Mouse (Mus musculus) NIH3T3 (cell line): ENCODE results near the gene Hyal2.
A peak's percentile ranks its signal among the peaks of the same experiment; 100 is the strongest.

Experiments used
- DNase-seq: peaks from one replicate; pipeline ENCODE4 v3.0.0-alpha.2; 2012; ENCODE audit warnings: low read depth

Gene Hyal2

DNA sequence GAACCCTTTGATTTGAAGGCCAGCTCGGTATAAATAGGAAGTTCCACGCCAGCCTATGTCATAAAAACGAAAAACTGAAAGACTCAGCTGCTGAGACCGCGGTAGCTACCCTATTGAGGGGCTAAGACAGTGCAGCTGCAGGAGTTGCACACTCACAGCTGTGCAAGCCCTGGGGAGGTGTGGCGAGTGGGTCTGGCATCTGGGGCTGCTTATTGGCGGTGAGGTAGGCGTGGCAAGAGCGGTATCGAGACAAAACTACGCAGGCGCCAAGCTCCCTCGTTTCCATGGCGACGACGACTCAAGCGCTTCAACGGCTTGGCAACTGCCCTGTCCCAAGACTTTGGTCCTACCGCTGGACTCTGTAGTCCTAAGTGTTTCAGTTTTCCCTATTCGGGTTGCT, 20.7 kb upstream of the Hyal2 start, which contains the start of gene Zmynd10:
Zmynd10 (plus strand) TSS at position 273 of the 400 bp plus-strand sequence.
- peak; percentile 92 for DNase-seq

DNA sequence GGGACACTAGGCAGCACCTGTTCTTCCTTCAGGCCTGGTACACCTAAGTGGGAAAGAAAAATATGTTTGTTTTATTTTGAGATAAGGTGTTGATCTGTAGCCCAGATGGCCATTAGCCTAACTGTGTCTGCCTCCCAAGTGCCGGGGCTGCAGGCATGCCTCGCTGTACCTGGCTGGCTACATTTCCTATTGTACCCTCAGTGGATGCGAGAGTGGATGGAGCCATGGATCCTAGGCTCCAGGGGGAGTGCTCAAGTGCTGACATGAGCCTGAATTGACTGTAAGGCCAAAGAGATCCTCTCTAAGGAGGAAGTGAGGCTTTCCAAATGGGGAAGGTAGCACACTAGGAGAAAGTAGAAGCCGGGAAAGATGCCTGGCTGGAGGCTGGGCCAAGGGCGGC, 19.8 kb upstream of the Hyal2 start:
- DNase-seq = no peak

DNA sequence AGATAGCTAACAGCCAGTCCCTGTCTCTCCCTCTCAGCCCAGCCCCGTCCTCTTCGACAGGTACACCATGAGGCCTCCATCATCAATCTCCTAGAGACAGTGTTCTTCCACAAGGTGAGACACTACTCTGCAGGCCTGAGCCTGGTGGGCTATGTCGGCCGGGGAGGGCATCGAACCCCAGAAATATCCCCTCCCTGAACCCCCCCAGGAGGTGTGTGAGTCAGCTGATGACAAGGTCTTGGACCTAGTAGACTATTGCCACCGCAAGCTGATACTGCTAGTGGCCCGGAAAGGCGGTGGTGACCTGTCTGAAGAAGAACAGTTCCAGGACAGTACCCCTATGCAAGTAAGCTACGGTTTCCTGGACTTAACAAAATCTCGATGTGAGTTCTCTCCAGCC, 18.9 kb upstream of the Hyal2 start:
- no peak for DNase-seq

DNA sequence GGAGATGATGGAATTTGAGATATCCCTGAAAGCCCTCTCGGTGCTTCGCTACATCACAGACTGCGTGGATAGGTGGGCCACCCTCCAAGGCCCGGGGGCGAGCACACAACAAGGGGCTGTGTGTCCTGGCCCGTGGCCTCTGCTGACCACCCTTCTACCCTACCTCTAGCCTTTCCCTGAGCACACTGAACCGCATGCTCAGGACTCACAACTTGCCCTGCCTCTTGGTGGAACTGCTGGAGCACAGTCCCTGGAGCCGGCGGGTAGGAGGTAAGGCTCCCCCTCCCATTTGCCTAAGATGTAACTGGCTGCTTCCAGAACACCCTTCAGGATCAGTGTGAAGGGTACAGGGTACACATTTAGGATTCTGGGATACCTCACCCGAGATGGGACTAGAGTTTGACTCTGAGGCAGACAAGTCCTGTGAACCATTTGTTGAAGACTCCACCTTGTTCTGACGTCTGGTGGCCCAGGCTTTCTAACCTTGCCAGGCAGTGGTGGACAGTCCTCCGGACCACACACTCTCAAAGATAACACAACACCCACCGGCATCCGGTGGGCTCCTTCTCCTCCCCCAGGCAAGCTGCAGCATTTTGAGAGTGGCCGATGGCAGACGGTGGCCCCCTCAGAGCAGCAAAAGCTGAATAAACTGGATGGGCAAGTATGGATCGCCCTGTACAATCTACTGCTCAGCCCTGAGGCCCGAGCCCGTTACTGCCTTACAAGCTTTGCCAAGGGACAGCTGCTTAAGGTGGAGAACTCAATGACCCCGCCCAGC, 18.3 kb upstream of the Hyal2 start:
- no peak for DNase-seq

DNA sequence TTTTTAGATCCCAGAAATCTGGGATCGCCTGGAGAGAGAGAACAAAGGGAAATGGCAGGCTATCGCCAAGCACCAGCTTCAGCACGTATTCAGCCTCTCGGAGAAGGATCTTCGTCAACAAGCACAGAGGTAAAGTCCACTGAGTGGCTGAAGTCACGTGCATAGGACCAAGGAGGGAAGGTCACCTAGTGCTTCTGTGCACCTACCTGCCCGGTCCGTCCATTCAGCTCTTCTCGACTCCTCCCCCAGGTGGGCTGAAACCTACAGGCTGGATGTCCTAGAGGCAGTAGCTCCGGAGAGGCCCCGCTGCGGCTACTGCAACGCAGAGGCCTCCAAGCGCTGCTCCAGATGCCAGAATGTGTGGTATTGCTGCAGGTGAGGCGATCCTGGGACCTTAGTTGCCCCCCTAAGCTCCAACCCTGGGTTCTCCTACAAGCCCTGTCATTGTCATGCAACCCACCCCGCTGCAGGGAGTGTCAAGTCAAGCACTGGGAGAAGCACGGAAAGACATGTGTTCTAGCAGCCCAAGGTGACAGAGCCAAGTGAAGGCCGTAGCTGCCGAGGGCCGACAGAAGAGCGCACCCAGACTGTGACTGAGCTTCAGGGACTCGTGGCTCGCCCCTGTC, 17.1 kb upstream of the Hyal2 start:
- no peak for DNase-seq

DNA sequence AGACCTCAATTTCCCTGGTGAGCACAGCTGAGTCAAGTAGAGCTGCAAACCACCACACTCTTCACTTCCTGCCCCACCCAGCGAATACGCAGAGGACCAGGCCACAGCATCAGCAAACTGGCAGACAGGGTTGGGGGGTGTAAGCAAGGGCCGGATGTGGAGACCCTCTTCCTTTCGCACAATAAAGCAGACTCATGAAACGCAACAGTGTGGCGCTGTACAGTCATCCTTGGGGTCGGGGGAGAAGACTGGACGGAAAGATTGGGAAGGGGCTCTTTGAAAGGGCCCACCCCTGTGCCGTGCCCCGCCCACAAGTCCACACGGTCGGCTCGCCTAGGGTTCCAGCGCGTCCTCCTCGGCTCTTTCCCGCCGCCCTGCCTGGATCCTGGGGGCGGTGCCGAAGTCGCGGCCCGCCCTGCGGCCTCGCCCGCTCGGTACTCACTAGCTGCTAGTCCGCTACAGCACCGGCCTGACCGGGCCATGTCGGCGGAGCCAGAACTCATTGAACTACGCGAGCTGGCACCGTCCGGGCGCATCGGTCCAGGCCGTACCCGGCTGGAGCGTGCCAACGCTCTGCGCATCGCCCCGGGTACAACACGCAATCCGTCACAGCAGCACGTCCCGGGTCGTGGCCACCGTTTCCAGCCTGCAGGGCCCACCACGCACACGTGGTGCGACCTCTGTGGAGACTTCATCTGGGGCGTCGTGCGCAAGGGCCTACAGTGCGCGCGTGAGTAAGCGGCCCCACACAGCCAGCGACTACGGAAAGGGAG, 16.4 kb upstream of the Hyal2 start, which contains the start of gene Rassf1:
Rassf1 (plus strand) TSS at position 439 of the 773 bp plus-strand sequence.
- peak; percentile 85 for DNase-seq

DNA sequence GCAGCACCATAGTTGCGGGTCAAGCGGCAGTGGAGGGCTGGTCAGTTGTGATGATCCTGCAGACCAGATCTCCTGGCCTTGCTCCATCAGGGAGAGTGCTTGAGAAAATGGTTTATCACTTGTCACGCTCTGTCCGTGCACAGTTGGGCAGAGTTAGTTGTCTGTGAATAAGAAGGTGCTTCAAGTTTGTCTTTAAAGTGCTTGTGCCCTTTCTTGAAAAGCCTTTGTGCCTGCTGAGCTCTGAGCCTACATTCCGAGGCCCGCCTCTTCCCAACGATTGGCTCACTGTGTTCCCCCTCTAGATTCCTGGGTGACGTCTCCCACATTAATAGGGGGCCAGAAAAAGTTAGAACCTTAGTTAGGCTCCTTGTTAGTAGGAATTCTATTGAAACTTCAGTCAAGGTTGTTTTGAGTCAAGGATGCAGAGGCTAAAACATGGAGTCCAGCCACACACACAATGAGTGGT, 15.8 kb upstream of the Hyal2 start:
- peak; percentile 57 for DNase-seq

DNA sequence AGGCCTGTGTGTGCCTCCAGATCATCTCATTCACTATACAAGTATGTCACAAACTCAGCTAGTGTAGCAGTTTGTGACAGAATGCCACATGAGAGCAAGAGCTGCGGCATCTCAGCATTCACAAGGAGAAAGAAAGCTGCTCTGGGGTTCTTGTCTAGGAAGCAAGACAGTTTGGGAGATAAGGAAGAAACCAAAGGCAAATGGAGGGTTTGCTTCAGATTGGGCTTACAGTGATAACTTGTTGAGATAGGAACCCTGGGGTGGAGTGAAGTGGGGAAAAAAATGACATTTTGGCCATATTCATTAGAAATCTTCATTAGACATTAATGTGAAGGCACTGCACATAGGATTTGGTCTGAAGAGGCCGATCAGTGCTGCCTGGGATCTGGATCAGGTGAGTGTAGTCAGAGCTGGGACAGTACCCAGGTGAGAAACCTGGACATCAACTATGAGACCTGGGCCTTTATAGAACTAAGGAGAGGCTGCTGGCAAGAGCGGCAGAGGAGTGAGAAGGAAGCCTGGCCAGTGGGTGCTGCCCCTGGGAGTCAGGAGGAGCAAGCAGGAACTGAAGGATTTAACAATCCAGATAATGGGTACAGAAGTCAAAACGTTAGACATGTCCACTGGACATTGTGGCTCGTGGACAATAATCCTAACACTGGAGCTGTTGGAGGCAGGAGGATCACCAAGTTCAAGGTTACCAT, 14.9 kb upstream of the Hyal2 start:
- DNase-seq = no peak

DNA sequence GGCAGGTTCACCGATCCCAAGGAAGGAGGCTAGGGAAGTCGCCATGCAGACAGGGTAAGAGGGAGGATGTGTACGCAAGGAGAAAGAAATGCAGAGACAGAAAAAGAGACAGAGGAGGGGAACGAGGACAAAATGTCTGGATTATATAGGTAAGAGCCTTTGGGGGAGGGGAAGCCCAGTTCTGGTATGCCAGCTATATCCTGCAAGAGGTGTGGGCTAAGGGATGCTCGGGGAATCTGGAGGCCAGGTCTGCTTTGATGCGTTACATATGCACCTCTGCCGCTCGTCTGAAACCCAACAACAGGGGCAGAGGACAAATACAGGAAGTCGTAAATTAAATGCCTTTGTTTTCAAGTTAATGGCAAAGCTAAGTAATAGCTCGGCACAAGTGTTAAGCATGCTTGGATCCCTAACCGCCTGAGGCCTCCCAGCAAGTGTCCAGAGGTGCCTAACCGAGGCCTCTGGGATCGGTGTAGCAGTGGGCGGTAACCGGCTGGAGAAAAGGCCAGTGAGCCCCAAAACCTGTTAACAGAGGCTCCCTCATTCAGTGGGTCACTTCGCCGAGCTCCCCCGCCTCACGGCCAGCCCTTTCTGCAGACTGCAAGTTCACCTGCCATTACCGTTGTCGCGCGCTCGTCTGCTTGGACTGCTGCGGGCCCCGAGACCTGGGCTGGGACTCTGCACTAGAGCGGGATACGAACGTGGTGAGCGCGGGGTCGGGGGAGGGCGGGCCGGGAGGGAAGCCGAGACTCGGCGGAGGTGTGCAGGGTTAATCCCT, 14.0 kb upstream of the Hyal2 start:
- DNase-seq = peak; percentile 7

DNA sequence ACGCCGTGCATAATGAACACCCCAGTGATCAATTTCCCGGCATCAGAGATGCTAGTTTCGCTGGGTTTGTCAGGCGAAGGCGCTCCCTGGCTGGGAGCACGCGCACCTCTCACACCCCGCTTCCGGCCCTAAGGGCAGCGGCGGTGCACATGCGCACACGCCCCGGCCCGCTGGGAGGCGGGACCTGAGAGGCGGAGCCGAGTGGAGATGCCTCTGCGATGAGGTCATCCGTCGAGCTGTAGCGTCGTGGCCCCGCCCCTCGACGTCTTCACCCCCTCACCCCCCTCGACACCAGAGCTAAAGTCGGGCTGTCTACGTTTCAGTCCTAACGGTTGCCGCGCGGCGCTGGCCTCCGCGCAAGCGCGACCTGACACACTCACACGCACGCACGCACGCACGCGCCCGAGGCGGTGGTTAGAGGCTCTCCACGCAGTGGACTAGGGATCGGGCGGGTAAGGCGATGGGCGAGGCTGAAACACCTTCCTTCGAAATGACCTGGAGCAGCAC, 13.4 kb upstream of the Hyal2 start:
- DNase-seq = peak; percentile 99

DNA sequence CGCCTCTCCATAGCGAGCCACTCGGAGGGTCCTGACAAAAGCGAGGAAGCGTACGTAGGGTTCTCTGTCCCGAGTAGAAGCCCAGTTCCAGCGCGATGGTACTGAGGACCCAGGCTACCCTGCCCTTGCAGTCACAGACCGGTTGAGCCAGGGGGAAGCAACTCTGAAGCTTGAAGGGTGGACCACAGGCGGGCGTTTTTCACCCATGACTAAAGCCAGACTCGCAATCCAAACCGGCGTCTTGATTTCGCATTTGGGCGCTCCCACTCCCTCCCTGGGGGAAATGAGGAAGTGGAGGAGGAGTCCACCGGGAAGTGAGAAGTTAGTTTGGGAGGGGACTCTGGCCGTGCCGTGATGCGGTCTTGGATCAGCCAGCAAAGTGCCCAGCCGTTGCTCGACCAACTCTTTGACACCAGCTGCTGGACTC, 12.7 kb upstream of the Hyal2 start:
- DNase-seq = peak; percentile 82

DNA sequence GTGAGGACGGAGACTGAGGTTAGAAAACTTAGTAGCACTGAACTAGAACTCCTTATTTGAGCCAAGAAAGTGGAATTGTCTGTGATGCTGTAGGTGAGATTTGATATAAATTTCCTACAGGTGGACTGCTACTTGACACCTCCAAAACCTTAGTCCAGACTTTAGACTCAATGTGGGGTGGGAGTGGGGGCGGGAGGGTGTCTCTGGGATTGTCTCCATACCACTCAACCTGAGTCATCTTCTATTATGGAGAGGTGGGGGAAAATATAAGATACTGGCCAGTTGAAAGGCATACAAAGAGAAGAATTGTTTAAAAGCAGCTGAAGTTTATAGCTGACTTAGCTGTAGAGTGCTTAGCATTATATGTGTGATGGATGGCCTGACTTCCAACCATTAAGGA, 12.0 kb upstream of the Hyal2 start:
- peak; percentile 63 for DNase-seq

DNA sequence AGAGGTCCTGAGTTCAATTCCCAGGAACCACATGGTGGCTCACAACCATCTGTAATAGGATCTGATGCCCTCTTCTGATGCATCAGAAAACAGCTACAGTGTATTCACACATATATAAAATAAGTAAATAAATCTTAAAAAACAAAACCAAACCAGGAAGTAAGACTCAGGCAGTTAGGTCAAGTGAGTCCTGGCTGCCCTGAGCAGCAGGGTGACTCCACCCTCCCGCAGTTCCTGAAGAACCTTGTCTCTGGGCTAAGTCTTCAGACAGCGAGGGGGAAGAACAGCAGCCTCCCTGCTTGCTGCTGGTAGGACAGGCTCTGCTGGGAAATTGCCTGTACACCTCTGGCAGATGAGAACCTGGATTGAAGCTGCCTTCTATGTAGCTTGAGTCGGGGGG, 11.4 kb upstream of the Hyal2 start:
- peak; percentile 4 for DNase-seq

DNA sequence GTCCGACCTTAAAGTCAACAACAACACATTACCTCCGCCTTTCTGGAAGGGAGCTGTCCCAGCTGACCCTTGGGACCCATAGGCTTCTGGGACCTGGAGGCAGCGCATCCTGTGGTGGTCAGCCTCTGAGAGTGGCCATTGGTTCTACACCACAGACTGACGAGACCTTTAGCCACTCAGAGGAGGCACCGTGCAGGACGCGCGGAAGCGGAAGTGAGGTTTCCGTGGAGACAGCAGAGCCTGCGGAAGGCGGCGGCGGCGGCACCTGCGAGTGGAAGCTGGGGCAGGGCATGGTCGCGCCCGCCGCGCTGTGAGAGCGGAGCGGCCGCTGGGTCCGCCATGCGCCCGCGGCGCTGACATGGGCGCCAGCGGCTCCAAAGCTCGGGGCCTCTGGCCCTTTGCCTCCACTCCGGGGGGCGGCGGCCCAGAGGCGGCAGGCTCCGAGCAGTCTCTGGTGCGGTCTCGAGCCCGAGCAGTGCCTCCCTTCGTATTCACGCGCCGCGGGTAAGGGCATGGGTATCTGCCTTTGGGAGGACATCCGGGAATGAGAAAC, 4.6 kb upstream of the Hyal2 start, which contains the start of gene Tusc2:
Tusc2 (plus strand) TSS at position 227 of the 553 bp plus-strand sequence.
- DNase-seq = peak; percentile 92

DNA sequence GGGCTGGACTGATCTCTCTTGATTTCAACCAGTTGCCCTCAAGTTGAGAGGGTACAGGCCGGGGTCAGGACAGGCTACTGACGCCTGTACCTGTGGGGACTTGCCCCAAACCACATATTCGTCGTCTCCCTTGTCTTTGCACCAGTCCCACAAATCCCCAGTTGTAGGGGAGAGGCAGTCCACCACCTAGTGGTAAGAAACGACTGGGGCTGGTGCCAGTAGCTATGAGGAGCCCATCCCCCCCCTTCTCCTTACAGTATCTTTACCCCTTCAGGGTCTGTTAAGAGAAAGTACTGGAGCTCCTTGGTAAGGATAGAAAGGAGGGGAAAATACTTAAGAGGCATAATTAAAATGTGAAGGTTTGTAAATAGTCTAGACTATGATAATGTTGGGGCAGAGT, 2.2 kb upstream of the Hyal2 start:
- peak; percentile 38 for DNase-seq

DNA sequence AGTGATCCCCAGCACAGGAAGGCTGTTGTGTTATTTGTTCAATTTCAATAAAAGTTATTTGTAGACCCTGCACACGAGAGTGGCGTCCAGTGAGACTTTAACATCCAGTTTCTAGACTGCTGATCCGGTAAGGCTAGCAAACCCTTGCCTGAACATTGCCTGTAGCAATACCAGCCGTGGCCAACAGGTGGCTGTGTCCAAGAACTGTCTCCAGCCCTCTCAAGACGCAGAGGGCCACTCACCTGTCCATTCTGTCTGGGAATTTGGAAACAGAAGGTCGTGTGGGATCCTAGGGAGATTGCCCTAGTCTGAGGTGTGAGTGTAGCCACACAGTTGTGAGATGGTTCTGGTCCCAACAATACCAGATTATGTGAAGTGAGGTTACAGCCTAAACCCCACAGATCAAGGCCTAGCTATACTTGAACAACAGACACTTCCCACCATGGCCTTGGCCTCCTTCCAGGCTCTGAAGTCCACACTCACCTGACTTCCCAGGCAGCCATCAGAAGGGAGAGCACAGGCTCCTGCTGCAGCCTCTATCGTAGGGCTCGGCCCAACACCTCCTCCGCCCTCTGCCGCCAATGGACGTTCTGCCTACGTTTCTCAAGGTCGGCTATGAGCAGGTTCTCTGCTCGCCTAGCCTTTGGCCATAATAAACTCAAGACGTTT, 1.6 kb upstream of the Hyal2 start:
- DNase-seq = peak; percentile 85

DNA sequence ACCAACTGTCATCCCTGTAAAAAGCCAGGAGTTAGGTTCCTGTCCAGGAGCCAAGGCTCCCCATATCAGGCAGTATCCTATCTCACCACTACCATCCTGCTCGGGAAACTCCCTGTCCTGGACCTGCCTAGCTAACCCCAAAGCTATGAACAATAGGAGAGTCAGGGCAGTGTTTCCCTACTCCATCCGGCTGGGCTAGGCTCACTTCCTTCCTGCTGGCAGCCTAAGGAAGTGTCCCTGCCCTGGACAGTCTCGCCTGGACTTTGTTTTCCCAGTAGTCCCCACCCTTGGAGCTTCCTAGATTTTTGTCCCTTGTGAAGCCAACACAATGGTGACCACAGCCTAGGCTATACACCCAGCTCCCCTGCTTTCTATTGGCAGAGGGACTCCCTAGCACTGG, 890 bp upstream of the Hyal2 start:
- no peak for DNase-seq

DNA sequence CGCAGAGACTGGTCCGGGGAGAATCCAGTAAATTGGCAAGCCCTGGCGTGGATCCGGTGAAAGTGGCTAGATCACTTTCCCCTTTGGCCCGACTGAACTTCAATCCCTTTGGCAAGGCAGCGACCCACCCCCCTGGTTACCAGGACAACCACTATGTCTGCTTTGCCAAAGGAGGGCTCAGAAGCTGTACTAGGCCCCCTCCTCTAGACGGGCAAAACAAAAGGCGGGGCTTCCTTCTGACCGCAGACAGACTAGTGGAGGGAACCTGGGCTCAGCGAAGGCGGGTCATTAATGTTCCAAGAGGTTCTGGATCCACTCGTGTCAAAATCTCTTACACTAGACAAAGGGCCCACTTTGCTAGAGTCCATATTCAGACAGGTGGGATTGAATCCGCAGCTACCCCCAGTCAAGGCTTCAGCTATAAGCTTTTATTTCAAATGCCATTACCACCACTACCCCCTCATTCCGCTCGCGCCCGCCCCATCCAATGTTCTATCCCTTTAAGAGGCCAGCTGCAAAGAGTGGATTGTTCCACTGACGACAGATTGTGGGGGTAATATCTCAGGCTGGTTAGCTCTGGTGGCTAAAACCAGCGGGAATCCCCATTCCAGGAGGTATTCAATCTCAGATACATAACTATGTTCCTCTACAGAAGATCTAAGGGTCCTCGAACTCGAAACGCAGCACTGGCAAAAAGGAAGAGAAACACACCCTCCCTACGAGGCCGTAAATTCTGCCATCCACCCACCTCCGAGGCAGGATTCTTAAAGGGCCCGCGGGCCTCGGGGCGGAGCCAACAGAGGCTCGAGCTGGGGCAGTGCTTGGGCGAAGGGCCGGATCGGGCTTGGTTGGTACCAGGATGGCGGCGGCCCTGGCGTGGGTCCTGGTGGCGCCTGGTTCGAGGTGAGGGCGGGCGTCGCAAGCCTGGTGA, 851 bp downstream of the Hyal2 start:
- peak; percentile 90 for DNase-seq

DNA sequence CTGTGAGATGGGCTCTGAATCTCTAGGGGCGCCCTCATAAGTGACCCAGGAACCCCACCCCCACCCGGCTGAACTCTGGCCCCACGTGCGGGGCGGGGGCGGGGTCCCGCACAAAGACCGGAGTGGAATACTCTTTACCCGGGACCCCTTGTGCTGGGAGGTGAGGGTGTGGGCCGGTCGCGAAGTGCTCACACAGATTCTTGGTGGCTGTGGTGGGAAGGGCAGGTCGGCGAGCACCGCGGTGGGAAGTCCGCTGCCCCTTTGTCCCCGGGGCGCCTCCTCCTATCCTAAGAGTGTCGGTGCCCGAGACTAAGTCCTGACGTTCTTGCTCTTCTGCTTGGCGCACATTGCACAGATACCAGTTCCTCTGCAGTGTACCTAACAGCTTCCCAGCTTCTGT, 1.5 kb downstream of the Hyal2 start:
- DNase-seq = no peak
